Mouse (Mus musculus) liver, embryonic 14.5 days (tissue): ENCODE results near the gene Stxbp4. TPM values are rescaled to one million over a fixed set of nuclear protein-coding genes. Genes with fewer than 3 reads are reported as not detected.

ENCODE experiments used
- ATAC-seq: fragments of 200-750 bp; cut with Nextera tagmentation; 2 replicates; pipeline ENCODE4 v1.8.0; 2017; ENCODE audit warnings: moderate number of reproducible peaks, mild to moderate bottlenecking, moderate library complexity; ENCODE audit not compliant: insufficient read depth
- DNase-seq, 3 experiments: peaks; one replicate each; pipeline ENCODE4 v3.0.0-alpha.2; 2012 to 2013; ENCODE audit warnings: low read depth in 3 of 3, low spot score in 3 of 3
- H3K27ac ChIP-seq: fragments of 300-500 bp; sonication (generic); 2 replicates; pipeline ENCODE4 v1.5.1; 2014; ENCODE audit warnings: moderate library complexity, mild to moderate bottlenecking, control low read depth, inconsistent platforms
- H3K27me3 ChIP-seq: fragments of 300-500 bp; sonication (generic); 2 replicates; pipeline ENCODE4 v1.6.1; 2014; ENCODE audit warnings: mild to moderate bottlenecking, low read length, moderate library complexity; ENCODE audit not compliant: control insufficient read depth, insufficient read depth
- H3K36me3 ChIP-seq: fragments of 300-500 bp; sonication (generic); replicated peaks from 2 replicates; pipeline ENCODE4 v1.6.1; 2014; ENCODE audit warnings: low read depth; ENCODE audit not compliant: control insufficient read depth, insufficient read depth
- H3K4me1 ChIP-seq, 2 experiments: fragments of 200-500 bp in 1 of 2; fragments of 300-500 bp in 1 of 2; sonication (generic) in 1 of 2; replicated peaks; 2 replicates each; pipeline ENCODE4 v1.6.1; 2012 to 2014; ENCODE audit warnings: antibody characterized with exemption in 1 of 2, inconsistent platforms in 1 of 2, low read length in 1 of 2; ENCODE audit not compliant: control insufficient read depth in 2 of 2, insufficient read depth in 2 of 2
- H3K4me2 ChIP-seq: fragments of 300-500 bp; sonication (generic); 2 replicates; pipeline ENCODE4 v1.6.1; 2014; ENCODE audit warnings: low read depth, mild to moderate bottlenecking, control low read depth, moderate library complexity
- H3K4me3 ChIP-seq, 2 experiments: fragments of 200-500 bp in 1 of 2; fragments of 300-500 bp in 1 of 2; sonication (generic) in 1 of 2; 2 replicates each; pipeline ENCODE4 v1.5.1; 2012 to 2014; ENCODE audit warnings: low read depth in 2 of 2, low read length in 2 of 2, mild to moderate bottlenecking in 2 of 2, control low read depth in 1 of 2, inconsistent platforms in 1 of 2, moderate library complexity in 1 of 2; ENCODE audit not compliant: insufficient read depth in 1 of 2
- H3K9ac ChIP-seq: fragments of 300-500 bp; sonication (generic); replicated peaks from 2 replicates; pipeline ENCODE4 v1.6.1; 2014; ENCODE audit warnings: mild to moderate bottlenecking, control low read depth, moderate library complexity
- H3K9me3 ChIP-seq: fragments of 300-500 bp; sonication (generic); 2 replicates; pipeline ENCODE4 v1.6.1; 2016; ENCODE audit warnings: low read length, mixed read lengths; ENCODE audit not compliant: control insufficient read depth
- CTCF ChIP-seq: IDR thresholded peaks from 2 replicates; pipeline ENCODE4 v1.5.1; 2016; ENCODE audit warnings: antibody characterized with exemption, low read depth, control low read depth
- EP300 ChIP-seq: IDR thresholded peaks from 2 replicates; pipeline ENCODE4 v1.6.1; 2016; ENCODE audit warnings: antibody characterized with exemption, low read depth
- WGBS: fragments of 180-500 bp; shearing (Covaris S2); extraction: QIAGEN DNeasy Blood & Tissue Kit; methylation state at CpG from one replicate; pipeline ENCODE4 v1.1.7; 2014; ENCODE audit not compliant: insufficient replicate concordance; 5-methylcytosine and 5-hydroxymethylcytosine counted together
- polyA plus RNA-seq, 2 experiments: library from polyadenylated mRNA; depleted of rRNA in 1 of 2; stranded (reverse) in 1 of 2; unstranded in 1 of 2; fragments of >200 nt; fragmentation: Nextera tagmentation in 1 of 2; extraction: Ambion mirVana in 1 of 2; gene quantifications; 2 replicates each; pipeline versions ENCODE4 v1.2.1 to v1.2.3; 2012 to 2014

Stxbp4 gene
- polyA plus RNA-seq, 2 experiments, result 2.6 to 6.2 TPM

- ATAC-seq (no peak), DNase-seq (no peak)
- Histone ChIP-seq H3K27me3 (no peaks in the 10 kb centered on the region), H3K9me3 (no peaks in the 10 kb centered on the region), H3K9ac (no peak overlapping the region), H3K4me1 (no peaks in the 10 kb centered on the region), H3K4me2 (no peak overlapping the region), H3K27ac (no peak overlapping the region), H3K4me3 (no peak overlapping the region), H3K36me3 (no peaks in the 10 kb centered on the region)
- TF ChIP-seq CTCF (peak; percentile 41), EP300 (no peak)
- WGBS, result 84% methylated on average over 7 of the region's 7 CpGs
These were observed 62.3 kb downstream of the Stxbp4 start for GRCm38 (mm10) chr11:90575491-90576048.

GRCm38 (mm10) chr11:90570646-90571259 lies 67.1 kb downstream of the Stxbp4 start:
- H3K4me1 ChIP-seq, result no peaks in the 10 kb centered on the region
- WGBS, result 68% methylated on average over 2 of the region's 2 CpGs
- no peak for ATAC-seq

GRCm38 (mm10) chr11:90558359-90559047 lies 79.4 kb downstream of the Stxbp4 start:
- no peak overlapping the region for H3K4me3 ChIP-seq
- no peak overlapping the region for H3K9ac ChIP-seq
- no peaks in the 10 kb centered on the region for H3K36me3 ChIP-seq
- H3K27me3 ChIP-seq, result no peaks in the 10 kb centered on the region
- ATAC-seq (no peak), DNase-seq (no peak)
- TF ChIP-seq CTCF (no peak), EP300 (no peak)
- no peaks in the 10 kb centered on the region for H3K9me3 ChIP-seq
- WGBS, result 10% methylated on average over 9 of the region's 9 CpGs
- peaks cover 3 to 11% of the 10 kb centered on the region in 2 experiments; a peak in 2 of 4 replicates for H3K4me1 ChIP-seq
- H3K27ac ChIP-seq, result no peak overlapping the region
- no peak overlapping the region for H3K4me2 ChIP-seq

More at GRCm38 (mm10) chr11:90570646-90571259, 67.1 kb downstream of the Stxbp4 start:
- Histone ChIP-seq H3K9ac (no peak overlapping the region), H3K4me2 (no peak overlapping the region), H3K27me3 (no peaks in the 10 kb centered on the region), H3K36me3 (no peaks in the 10 kb centered on the region), H3K27ac (no peak overlapping the region), H3K9me3 (no peaks in the 10 kb centered on the region), H3K4me3 (no peak overlapping the region)
- no peak for DNase-seq
- TF ChIP-seq CTCF, result no peak
- TF ChIP-seq EP300, result no peak

- no peak overlapping the region for H3K4me2 ChIP-seq
- no peak overlapping the region for H3K27ac ChIP-seq
- TF ChIP-seq CTCF, result no peak
- no peak for TF ChIP-seq EP300
- no peaks in the 10 kb centered on the region for H3K9me3 ChIP-seq
- H3K4me3 ChIP-seq, result no peak overlapping the region
- no peak for DNase-seq
- WGBS, result 21% methylated on average over 4 of the region's 4 CpGs
- no peaks in the 10 kb centered on the region for H3K36me3 ChIP-seq
- no peaks in the 10 kb centered on the region for H3K27me3 ChIP-seq
- no peak overlapping the region for H3K9ac ChIP-seq
- ATAC-seq, result peak; percentile 33; the same call in 1 of the 2 replicates
- H3K4me1 ChIP-seq, result peaks cover 3 to 11% of the 10 kb centered on the region in 2 experiments; a peak in 2 of 4 replicates
These were observed 81.4 kb downstream of the Stxbp4 start for GRCm38 (mm10) chr11:90556517-90556916.

GRCm38 (mm10) chr11:90553963-90554362 lies 83.9 kb downstream of the Stxbp4 start:
- 17% methylated on average over 5 of the region's 5 CpGs for WGBS
- Histone ChIP-seq H3K4me3 (no peak overlapping the region), H3K36me3 (no peaks in the 10 kb centered on the region), H3K9me3 (no peaks in the 10 kb centered on the region), H3K9ac (no peak overlapping the region), H3K4me1 (peaks cover 3 to 11% of the 10 kb centered on the region in 2 experiments; a peak in 2 of 4 replicates), H3K27ac (no peak overlapping the region), H3K27me3 (no peaks in the 10 kb centered on the region), H3K4me2 (no peak overlapping the region)
- DNase-seq (no peak), ATAC-seq (no peak)
- TF ChIP-seq CTCF, result no peak
- TF ChIP-seq EP300, result no peak
